Mouse (Mus musculus): Measurements from ENCODE around the gene Hsp90ab1. TPM values are rescaled to one million over a fixed set of nuclear protein-coding genes. Genes with fewer than 3 reads are reported as not detected.
A peak's percentile ranks its signal among the peaks of the same experiment; 100 is the strongest.

Gene Hsp90ab1
- polyA plus RNA-seq, 1 experiment from 2014 or later = 1,628 TPM

GRCm38 (mm10) chr17:45546941-45547340, 26.1 kb downstream of the Hsp90ab1 start:
- Histone ChIP-seq H3K36me3 (ENCODE audit: control insufficient read depth, insufficient read depth, low read length) (no peaks in the 10 kb centered on the region), H3K9ac (ENCODE audit: low read length) (no peak overlapping the region), H3K27me3 (replicated peaks; ENCODE audit: control insufficient read depth, insufficient read depth, low read length) (peaks cover 58% of the 10 kb centered on the region), H3K4me1 (replicated peaks; ENCODE audit: control insufficient read depth, insufficient read depth, low read length) (peaks cover 11% of the 10 kb centered on the region; the same call in 1 of the 2 replicates), H3K4me2 (ENCODE audit: low read length) (no peak overlapping the region), H3K9me3 (ENCODE audit: control insufficient read depth, low read length) (no peaks in the 10 kb centered on the region), H3K4me3 (ENCODE audit: low read depth, low read length) (no peak overlapping the region), H3K27ac (ENCODE audit: low read depth) (no peak overlapping the region)
- WGBS = 75% methylated on average over 16 of the region's 16 CpGs
- ATAC-seq (replicated peaks; ENCODE audit: low FRiP score, low TSS enrichment, low read depth) = no peak
- no peak for DNase-seq (ENCODE audit: low spot score)

DNA sequence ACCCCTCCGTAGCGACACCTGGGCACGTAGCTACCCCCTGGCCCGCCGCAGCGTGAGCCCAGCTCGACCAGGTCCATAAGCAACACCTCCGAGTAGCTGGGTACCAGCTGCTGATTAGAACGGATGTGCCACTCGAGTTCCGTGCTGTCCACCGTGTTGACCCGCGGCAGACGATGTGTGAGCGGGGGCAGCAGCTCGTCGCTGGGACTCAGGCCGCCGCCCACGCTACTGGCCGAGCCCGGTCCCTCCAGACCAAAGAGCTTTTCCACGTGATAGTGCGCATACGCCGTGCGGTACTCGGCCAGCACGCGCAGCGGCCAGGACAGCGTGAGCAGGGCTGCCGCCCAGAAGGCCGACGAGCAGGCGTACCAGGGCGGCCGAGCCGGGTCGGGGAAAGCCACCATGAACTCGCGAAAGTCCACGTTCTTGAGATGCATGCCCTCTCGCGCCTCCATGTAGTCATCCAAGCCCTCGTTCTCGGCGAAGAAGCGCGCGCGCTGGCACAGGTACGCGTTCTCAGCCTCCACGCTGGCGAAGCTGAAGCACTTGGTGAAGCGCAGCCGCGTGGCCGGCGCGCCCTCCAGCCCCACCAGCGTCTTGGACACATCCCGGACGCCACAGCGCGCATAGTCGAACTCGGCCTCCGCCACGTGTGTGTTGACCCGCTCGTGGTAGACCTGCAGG, 27.7 kb downstream of the Hsp90ab1 start:
- no peak overlapping the region for H3K9ac ChIP-seq (ENCODE audit: low read length)
- no peak overlapping the region for H3K27ac ChIP-seq (ENCODE audit: low read depth)
- H3K4me2 ChIP-seq (ENCODE audit: low read length) = peak overlapping the region; percentile 39
- peaks cover 70% of the 10 kb centered on the region for H3K27me3 ChIP-seq (replicated peaks; ENCODE audit: control insufficient read depth, insufficient read depth, low read length)
- H3K36me3 ChIP-seq (ENCODE audit: control insufficient read depth, insufficient read depth, low read length) = no peaks in the 10 kb centered on the region
- ATAC-seq (replicated peaks; ENCODE audit: low FRiP score, low TSS enrichment, low read depth) = no peak
- H3K4me1 ChIP-seq (replicated peaks; ENCODE audit: control insufficient read depth, insufficient read depth, low read length) = peaks cover 10% of the 10 kb centered on the region; the same call in 1 of the 2 replicates
- peak overlapping the region; percentile 9; the same call in 1 of the 2 replicates for H3K4me3 ChIP-seq (ENCODE audit: low read depth, low read length)
- H3K9me3 ChIP-seq (ENCODE audit: control insufficient read depth, low read length) = no peaks in the 10 kb centered on the region
- no peak for DNase-seq (ENCODE audit: low spot score)
- 14% methylated on average over 74 of the region's 74 CpGs for WGBS

- WGBS = 17% methylated on average over 46 of the region's 46 CpGs
- no peaks in the 10 kb centered on the region for H3K36me3 ChIP-seq (ENCODE audit: control insufficient read depth, insufficient read depth, low read length)
- H3K9me3 ChIP-seq (ENCODE audit: control insufficient read depth, low read length) = no peaks in the 10 kb centered on the region
- no peak for DNase-seq (ENCODE audit: low spot score)
- H3K9ac ChIP-seq (ENCODE audit: low read length) = no peak overlapping the region
- peak overlapping the region; percentile 39 for H3K4me2 ChIP-seq (ENCODE audit: low read length)
- peaks cover 75% of the 10 kb centered on the region for H3K27me3 ChIP-seq (replicated peaks; ENCODE audit: control insufficient read depth, insufficient read depth, low read length)
- H3K4me1 ChIP-seq (replicated peaks; ENCODE audit: control insufficient read depth, insufficient read depth, low read length) = peaks cover 6% of the 10 kb centered on the region; the same call in 1 of the 2 replicates
- no peak for ATAC-seq (replicated peaks; ENCODE audit: low FRiP score, low TSS enrichment, low read depth)
- H3K27ac ChIP-seq (ENCODE audit: low read depth) = no peak overlapping the region
- 0 out of 2 replicates have a peak overlapping the region, but pooled peaks have one; percentile 9 for H3K4me3 ChIP-seq (ENCODE audit: low read depth, low read length)
Observed at GRCm38 (mm10) chr17:45544873-45545277, 28.2 kb downstream of the Hsp90ab1 start.

DNA sequence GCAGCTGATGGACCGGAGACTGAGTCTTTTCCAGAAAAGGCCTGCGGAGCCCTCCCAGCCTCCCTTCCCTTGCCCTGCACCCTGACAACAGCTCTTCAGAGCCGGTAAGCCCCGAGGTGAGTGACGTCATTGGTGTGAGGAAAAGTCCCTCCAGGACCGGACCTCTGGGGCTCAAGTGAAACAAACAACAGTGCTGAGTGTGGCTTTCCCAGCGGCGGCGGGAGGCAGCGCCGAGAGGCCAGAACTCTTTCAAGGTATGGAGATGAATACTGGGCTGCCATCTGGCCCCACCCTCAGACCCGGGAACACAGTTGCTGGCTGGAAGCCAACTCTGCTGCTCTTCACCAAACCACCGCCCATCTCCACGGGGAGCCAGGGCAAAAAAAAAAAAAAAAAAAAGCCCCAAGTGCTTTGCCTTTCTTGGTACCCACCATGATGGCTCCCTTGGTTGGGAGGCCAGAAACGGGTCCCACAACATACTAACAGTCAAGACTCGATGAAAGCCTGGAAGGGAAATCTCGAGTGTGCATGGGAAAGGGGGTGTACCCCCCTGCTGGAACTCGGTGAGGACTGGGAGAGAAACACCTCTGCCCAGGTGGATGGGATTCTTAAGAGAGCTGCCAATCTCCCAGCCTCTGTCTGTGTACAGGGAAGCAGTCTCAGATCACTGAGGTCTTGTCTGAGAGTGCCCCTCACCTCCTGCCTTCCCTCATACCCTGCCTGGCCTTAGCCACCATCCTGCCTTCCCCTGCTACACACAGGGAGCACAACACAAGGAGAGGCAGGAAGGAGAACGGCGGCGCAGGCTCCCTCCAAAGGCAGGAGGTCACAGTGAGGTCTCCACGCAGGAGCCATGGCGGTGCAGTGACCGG, 28.8 kb downstream of the Hsp90ab1 start:
- no peaks in the 10 kb centered on the region for H3K9me3 ChIP-seq (ENCODE audit: control insufficient read depth, low read length)
- H3K4me3 ChIP-seq (ENCODE audit: low read depth, low read length) = no peak overlapping the region
- no peak overlapping the region for H3K9ac ChIP-seq (ENCODE audit: low read length)
- ATAC-seq (replicated peaks; ENCODE audit: low FRiP score, low TSS enrichment, low read depth) = no peak
- no peak for DNase-seq (ENCODE audit: low spot score)
- H3K36me3 ChIP-seq (ENCODE audit: control insufficient read depth, insufficient read depth, low read length) = no peaks in the 10 kb centered on the region
- peaks cover 82% of the 10 kb centered on the region for H3K27me3 ChIP-seq (replicated peaks; ENCODE audit: control insufficient read depth, insufficient read depth, low read length)
- WGBS = 21% methylated on average over 24 of the region's 24 CpGs
- H3K4me2 ChIP-seq (ENCODE audit: low read length) = no peak overlapping the region
- no peak overlapping the region for H3K27ac ChIP-seq (ENCODE audit: low read depth)
- peaks cover 6% of the 10 kb centered on the region; the same call in 1 of the 2 replicates for H3K4me1 ChIP-seq (replicated peaks; ENCODE audit: control insufficient read depth, insufficient read depth, low read length)

DNA sequence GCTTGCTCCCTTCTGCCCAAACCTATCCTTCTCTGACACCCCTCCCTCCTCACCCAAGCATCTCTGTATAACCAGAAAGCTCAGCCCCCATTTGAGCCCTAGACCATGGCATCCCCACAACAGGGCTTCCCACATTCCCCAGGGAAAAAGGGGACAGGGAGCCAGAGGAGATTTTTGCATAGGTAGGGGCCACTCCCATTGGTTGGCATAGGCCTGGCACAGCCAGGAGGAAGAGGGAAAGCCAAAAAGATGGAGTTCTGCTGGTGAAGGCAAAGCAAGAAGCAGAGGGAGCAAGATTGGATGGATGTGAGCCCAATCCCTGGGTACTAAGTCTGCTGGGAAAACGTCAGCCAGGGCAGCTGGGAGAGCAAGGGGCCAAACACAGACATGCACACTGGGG, 30.0 kb downstream of the Hsp90ab1 start:
- H3K9me3 ChIP-seq (ENCODE audit: control insufficient read depth, low read length) = no peaks in the 10 kb centered on the region
- H3K27ac ChIP-seq (ENCODE audit: low read depth) = no peak overlapping the region
- ATAC-seq (replicated peaks; ENCODE audit: low FRiP score, low TSS enrichment, low read depth) (no peak), DNase-seq (ENCODE audit: low spot score) (no peak)
- H3K4me3 ChIP-seq (ENCODE audit: low read depth, low read length) = no peak overlapping the region
- H3K9ac ChIP-seq (ENCODE audit: low read length) = no peak overlapping the region
- peaks cover 82% of the 10 kb centered on the region for H3K27me3 ChIP-seq (replicated peaks; ENCODE audit: control insufficient read depth, insufficient read depth, low read length)
- H3K4me2 ChIP-seq (ENCODE audit: low read length) = no peak overlapping the region
- 42% methylated on average over 1 of the region's 1 CpGs for WGBS
- peaks cover 6% of the 10 kb centered on the region; the same call in 1 of the 2 replicates for H3K4me1 ChIP-seq (replicated peaks; ENCODE audit: control insufficient read depth, insufficient read depth, low read length)
- no peaks in the 10 kb centered on the region for H3K36me3 ChIP-seq (ENCODE audit: control insufficient read depth, insufficient read depth, low read length)

DNA sequence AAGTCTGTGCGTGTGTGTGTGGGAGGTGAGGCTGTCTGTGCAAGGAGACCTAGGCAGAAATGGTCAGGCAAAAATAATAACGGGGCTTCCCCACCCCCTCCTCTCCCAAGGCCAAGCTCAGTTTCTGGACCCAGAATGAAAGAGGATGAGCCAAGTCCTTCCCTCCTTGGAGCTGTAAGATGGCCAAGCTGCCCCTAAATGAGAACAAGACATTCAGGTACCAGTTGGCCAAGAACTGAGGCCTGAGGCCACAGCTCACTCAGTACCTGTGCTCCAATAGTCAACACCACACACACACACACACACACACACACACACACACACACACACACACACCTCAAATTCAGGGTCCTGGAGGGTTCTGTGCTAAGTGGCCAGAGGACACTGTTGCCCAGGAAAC, 30.4 kb downstream of the Hsp90ab1 start:
- Histone ChIP-seq H3K27me3 (replicated peaks; ENCODE audit: control insufficient read depth, insufficient read depth, low read length) (peaks cover 81% of the 10 kb centered on the region), H3K4me3 (ENCODE audit: low read depth, low read length) (no peak overlapping the region), H3K9me3 (ENCODE audit: control insufficient read depth, low read length) (no peaks in the 10 kb centered on the region), H3K9ac (ENCODE audit: low read length) (no peak overlapping the region), H3K4me1 (replicated peaks; ENCODE audit: control insufficient read depth, insufficient read depth, low read length) (peaks cover 6% of the 10 kb centered on the region; the same call in 1 of the 2 replicates), H3K27ac (ENCODE audit: low read depth) (no peak overlapping the region), H3K4me2 (ENCODE audit: low read length) (no peak overlapping the region), H3K36me3 (ENCODE audit: control insufficient read depth, insufficient read depth, low read length) (no peaks in the 10 kb centered on the region)
- DNase-seq (ENCODE audit: low spot score) (no peak), ATAC-seq (replicated peaks; ENCODE audit: low FRiP score, low TSS enrichment, low read depth) (no peak)
- WGBS = 73% methylated on average over 2 of the region's 2 CpGs

GRCm38 (mm10) chr17:45542129-45542528, 30.9 kb downstream of the Hsp90ab1 start:
- Histone ChIP-seq H3K9ac (ENCODE audit: low read length) (no peak overlapping the region), H3K36me3 (ENCODE audit: control insufficient read depth, insufficient read depth, low read length) (no peaks in the 10 kb centered on the region), H3K4me2 (ENCODE audit: low read length) (no peak overlapping the region), H3K9me3 (ENCODE audit: control insufficient read depth, low read length) (no peaks in the 10 kb centered on the region), H3K4me3 (ENCODE audit: low read depth, low read length) (no peak overlapping the region), H3K27ac (ENCODE audit: low read depth) (no peak overlapping the region), H3K4me1 (replicated peaks; ENCODE audit: control insufficient read depth, insufficient read depth, low read length) (peaks cover 6% of the 10 kb centered on the region; the same call in 1 of the 2 replicates), H3K27me3 (replicated peaks; ENCODE audit: control insufficient read depth, insufficient read depth, low read length) (peaks cover 75% of the 10 kb centered on the region)
- WGBS = 36% methylated on average over 6 of the region's 6 CpGs
- ATAC-seq (replicated peaks; ENCODE audit: low FRiP score, low TSS enrichment, low read depth) (no peak), DNase-seq (ENCODE audit: low spot score) (no peak)

DNA sequence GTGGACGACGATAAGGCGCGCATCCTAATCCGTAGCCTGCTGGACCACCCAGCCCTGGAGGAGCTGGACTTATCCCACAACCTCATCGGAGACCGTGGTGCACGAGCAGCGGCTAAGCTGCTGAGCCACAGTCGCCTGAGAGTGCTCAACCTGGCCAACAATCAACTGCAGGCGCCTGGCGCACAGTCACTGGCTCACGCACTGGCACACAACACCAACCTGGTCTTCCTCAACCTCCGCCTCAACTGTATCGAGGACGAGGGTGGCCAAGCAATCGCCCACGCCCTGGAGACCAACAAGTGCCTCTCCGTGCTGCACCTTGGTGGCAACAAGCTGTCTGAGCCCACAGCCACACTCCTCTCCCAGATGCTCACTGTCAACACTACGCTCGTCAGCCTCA, 33.4 kb downstream of the Hsp90ab1 start:
- no peak overlapping the region for H3K9ac ChIP-seq (ENCODE audit: low read length)
- H3K4me3 ChIP-seq (ENCODE audit: low read depth, low read length) = no peak overlapping the region
- peaks cover 74% of the 10 kb centered on the region for H3K27me3 ChIP-seq (replicated peaks; ENCODE audit: control insufficient read depth, insufficient read depth, low read length)
- H3K4me1 ChIP-seq (replicated peaks; ENCODE audit: control insufficient read depth, insufficient read depth, low read length) = no peaks in the 10 kb centered on the region
- WGBS = 73% methylated on average over 21 of the region's 21 CpGs
- no peaks in the 10 kb centered on the region for H3K9me3 ChIP-seq (ENCODE audit: control insufficient read depth, low read length)
- no peak overlapping the region for H3K27ac ChIP-seq (ENCODE audit: low read depth)
- no peaks in the 10 kb centered on the region for H3K36me3 ChIP-seq (ENCODE audit: control insufficient read depth, insufficient read depth, low read length)
- DNase-seq (ENCODE audit: low spot score) (no peak), ATAC-seq (replicated peaks; ENCODE audit: low FRiP score, low TSS enrichment, low read depth) (no peak)
- no peak overlapping the region for H3K4me2 ChIP-seq (ENCODE audit: low read length)
